Mouse (Mus musculus) MEL (cell line): ENCODE data around the gene Trappc13.

ENCODE experiments used
- BHLHE40 ChIP-seq: IDR thresholded peaks from 2 replicates; pipeline ENCODE4 v1.6.1; 2012; ENCODE audit warnings: low read depth, mild to moderate bottlenecking, inconsistent platforms, low read length, improper control_type of control experiment, borderline replicate concordance
- CHD2 ChIP-seq: IDR thresholded peaks from 2 replicates; pipeline ENCODE4 v1.6.1; 2011; ENCODE audit warnings: low read length, improper control_type of control experiment
- CTCF ChIP-seq, 3 experiments: IDR thresholded peaks in 2 of 3; conservative IDR thresholded peaks in 1 of 3; 2 replicates each; pipeline ENCODE4 v1.5.1; 2011 to 2012; ENCODE audit warnings: low read length in 3 of 3, low read depth in 2 of 3, mild to moderate bottlenecking in 2 of 3, improper control_type of control experiment in 1 of 3, inconsistent platforms in 1 of 3, mixed read lengths in 1 of 3, moderate library complexity in 1 of 3; ENCODE audit not compliant: control insufficient read depth in 1 of 3, insufficient read depth in 1 of 3, poor library complexity in 1 of 3, severe bottlenecking in 1 of 3
- E2F4 ChIP-seq: IDR thresholded peaks from 2 replicates; pipeline ENCODE4 v1.6.1; 2011; ENCODE audit warnings: low read depth, low read length, improper control_type of control experiment, borderline replicate concordance
- EP300 ChIP-seq, 2 experiments: IDR thresholded peaks; 2 replicates each; pipeline ENCODE4 v1.6.1; 2011; ENCODE audit warnings: improper control_type of control experiment in 2 of 2, low read length in 2 of 2, low read depth in 1 of 2, mild to moderate bottlenecking in 1 of 2
- HCFC1 ChIP-seq: IDR thresholded peaks from 2 replicates; pipeline ENCODE4 v1.6.1; 2012; ENCODE audit warnings: low read depth, mild to moderate bottlenecking, inconsistent platforms, low read length, improper control_type of control experiment, moderate library complexity
- MAZ ChIP-seq: IDR thresholded peaks from 2 replicates; pipeline ENCODE4 v1.6.1; 2012; ENCODE audit warnings: low read depth, mild to moderate bottlenecking, inconsistent platforms, low read length, improper control_type of control experiment
- MYC ChIP-seq: IDR thresholded peaks from 2 replicates; pipeline ENCODE4 v1.6.1; 2011; ENCODE audit warnings: low read depth, mild to moderate bottlenecking, low read length, improper control_type of control experiment, moderate library complexity
- POLR2A ChIP-seq, 2 experiments: IDR thresholded peaks; 2 replicates each; pipeline ENCODE4 v1.6.1; 2011 to 2012; ENCODE audit warnings: low read length in 2 of 2, mild to moderate bottlenecking in 2 of 2, control low read depth in 1 of 2, improper control_type of control experiment in 1 of 2, low read depth in 1 of 2, moderate library complexity in 1 of 2; ENCODE audit not compliant: control insufficient read depth in 1 of 2, insufficient read depth in 1 of 2, poor library complexity in 1 of 2
- TBP ChIP-seq: IDR thresholded peaks from 2 replicates; pipeline ENCODE4 v1.8.0; 2011; ENCODE audit warnings: low read depth, low read length, improper control_type of control experiment
- TCF12 ChIP-seq: IDR thresholded peaks from 2 replicates; pipeline ENCODE4 v1.6.1; 2014; ENCODE audit warnings: low read depth, mild to moderate bottlenecking, inconsistent platforms, low read length, improper control_type of control experiment, moderate library complexity
- USF1 ChIP-seq: IDR thresholded peaks from 2 replicates; pipeline ENCODE4 v1.6.1; 2014; ENCODE audit warnings: low read depth, mild to moderate bottlenecking, inconsistent platforms, low read length, improper control_type of control experiment, moderate library complexity
- ZC3H11A ChIP-seq: IDR thresholded peaks from 2 replicates; pipeline ENCODE4 v1.6.1; 2012; ENCODE audit warnings: low read depth, mild to moderate bottlenecking, inconsistent platforms, low read length, improper control_type of control experiment

GRCm38 (mm10) chr13:104155106-104155505 lies 23.2 kb downstream of the Trappc13 start:
- no peak for TF ChIP-seq CHD2
- TF ChIP-seq MYC, result no peak
- TF ChIP-seq MAZ, result no peak
- TF ChIP-seq EP300 (IDR thresholded peaks at IDR 0.05; ENCODE audit: low read depth in 1 of 2, low read length in 2 of 2), result no peak
- no peak for TF ChIP-seq BHLHE40
- TF ChIP-seq TBP, result no peak
- TF ChIP-seq TCF12, result no peak
- TF ChIP-seq HCFC1, result no peak
- TF ChIP-seq E2F4, result no peak
- no peak for TF ChIP-seq POLR2A (IDR thresholded peaks at IDR 0.05; ENCODE audit: control insufficient read depth in 1 of 2, insufficient read depth in 1 of 2, low read depth in 1 of 2, low read length in 2 of 2, poor library complexity in 1 of 2)
- TF ChIP-seq ZC3H11A, result no peak
- no peak for TF ChIP-seq USF1
- no peak for TF ChIP-seq CTCF (IDR thresholded peaks at IDR 0.05 in 2 of 3, conservative IDR thresholded peaks at IDR 0.05 in 1 of 3; ENCODE audit: control insufficient read depth in 1 of 3, insufficient read depth in 1 of 3, low read depth in 2 of 3, low read length in 3 of 3, poor library complexity in 1 of 3, severe bottlenecking in 1 of 3)
